Mouse (Mus musculus) brain, embryonic 14.5 days (tissue): ENCODE data around the gene Tpsg1.

Experiments
- CTCF ChIP-seq: fragments of 200-500 bp; IDR thresholded peaks from 2 replicates; pipeline ENCODE4 v1.5.1; 2012; ENCODE audit warnings: inconsistent platforms, mild to moderate bottlenecking, moderate library complexity, borderline replicate concordance; ENCODE audit not compliant: insufficient read depth, insufficient read length; ENCODE audit errors: extremely low read depth
- POLR2A ChIP-seq: fragments of 200-500 bp; IDR thresholded peaks from 2 replicates; pipeline ENCODE4 v1.6.1; 2012; ENCODE audit warnings: mild to moderate bottlenecking, inconsistent platforms, borderline replicate concordance; ENCODE audit not compliant: poor library complexity, insufficient read depth, insufficient read length, severe bottlenecking; ENCODE audit errors: extremely low read depth

DNA sequence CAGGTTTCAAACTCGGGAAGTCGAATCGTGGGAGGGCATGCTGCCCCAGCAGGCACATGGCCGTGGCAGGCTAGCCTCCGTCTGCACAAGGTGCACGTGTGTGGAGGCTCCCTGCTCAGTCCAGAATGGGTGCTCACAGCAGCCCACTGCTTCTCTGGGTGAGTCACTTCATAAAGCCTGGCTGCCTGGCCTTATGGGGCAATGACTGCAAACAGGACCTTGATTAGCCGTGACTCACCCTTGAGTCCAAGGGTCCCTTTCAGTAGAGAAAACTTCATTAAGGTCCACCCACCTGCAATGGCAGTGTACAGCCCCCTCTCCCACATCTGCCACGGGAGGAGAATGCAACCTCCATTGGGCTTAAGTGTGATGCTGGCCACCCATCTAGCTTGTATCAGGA is 3.4 kb downstream of the Tpsg1 start:
- TF ChIP-seq CTCF (no peak), POLR2A (no peak)
